Mouse (Mus musculus): ENCODE data around the gene E130309D02Rik. TPM values are rescaled to one million over a fixed set of nuclear protein-coding genes. Genes with fewer than 3 reads are reported as not detected.

Gene E130309D02Rik
- total RNA-seq, 2 experiments from 2014 or later, result 21.8 to 22.6 TPM

GRCm38 (mm10) chr5:143265409-143265808, 49.8 kb downstream of the E130309D02Rik start:
- DNase-seq, result no peak

- DNase-seq, result no peak
Observed at GRCm38 (mm10) chr5:143264689-143265088, 50.5 kb downstream of the E130309D02Rik start.

GRCm38 (mm10) chr5:143261636-143262035, 53.5 kb downstream of the E130309D02Rik start:
- DNase-seq, result no peak

GRCm38 (mm10) chr5:143255802-143256201, 59.4 kb downstream of the E130309D02Rik start:
- DNase-seq, result no peak

GRCm38 (mm10) chr5:143255131-143255519, 60.0 kb downstream of the E130309D02Rik start:
- no peak for DNase-seq

- DNase-seq, result no peak
Observed at GRCm38 (mm10) chr5:143254487-143255130, 60.6 kb downstream of the E130309D02Rik start.

GRCm38 (mm10) chr5:143253881-143254486, 61.2 kb downstream of the E130309D02Rik start:
- DNase-seq, result peak; percentile 12

- DNase-seq, result peak; percentile 15
Observed at GRCm38 (mm10) chr5:143253186-143253880, 61.8 kb downstream of the E130309D02Rik start.

GRCm38 (mm10) chr5:143252791-143253185, 62.4 kb downstream of the E130309D02Rik start:
- DNase-seq, result no peak

GRCm38 (mm10) chr5:143252039-143252438, 63.1 kb downstream of the E130309D02Rik start:
- no peak for DNase-seq

Other genes with a start within 250 kb of the E130309D02Rik start
- gene Rnf216, start 202.4 kb downstream of the E130309D02Rik start, total RNA-seq (2021), result 10 to 100 TPM; 28.9 to 32.2 TPM
- not detected for gene Olfr718-ps1, start 167.8 kb downstream of the E130309D02Rik start, total RNA-seq (2021)
- gene Rbak, start 134.6 kb downstream of the E130309D02Rik start, total RNA-seq (2021), result 1 to 10 TPM; 8.3 to 9.4 TPM
- not detected for gene Spdye4b, start 134.3 kb downstream of the E130309D02Rik start, total RNA-seq (2021)
- gene Spdye4a, start 88.5 kb downstream of the E130309D02Rik start, total RNA-seq (2021), result not detected
- gene Zfp12, start 80.2 kb downstream of the E130309D02Rik start, total RNA-seq (2021), result 10 to 100 TPM; 10.4 to 10.8 TPM
- gene Zfp316, start 45.3 kb downstream of the E130309D02Rik start, total RNA-seq (2021), result 1 to 10 TPM; 5.1 to 6.2 TPM
- under 1 TPM; 0.31 to 0.47 TPM for gene Zfp853, start 21.7 kb downstream of the E130309D02Rik start, total RNA-seq (2021)
- 10 to 100 TPM; 35.6 to 37.3 TPM for gene Zdhhc4, start 13.9 kb upstream of the E130309D02Rik start, total RNA-seq (2021)
- gene Grid2ip, start 42.0 kb upstream of the E130309D02Rik start, total RNA-seq (2021), result under 1 TPM in 1 of 2 experiments, not detected in 1; 0.07 TPM
- 100 to 1,000 TPM; 118 to 122 TPM for gene Kdelr2, start 88.5 kb upstream of the E130309D02Rik start, total RNA-seq (2021)
- 1 to 10 TPM; 8.0 to 8.7 TPM for gene Daglb, start 149.2 kb upstream of the E130309D02Rik start, total RNA-seq (2021)
- 100 to 1,000 TPM; 317 to 339 TPM for gene Rac1, start 212.7 kb upstream of the E130309D02Rik start, total RNA-seq (2021)